Mouse (Mus musculus) lung, adult 2 months (tissue): ENCODE measurements around the gene Qrich1. TPM values are rescaled to one million over a fixed set of nuclear protein-coding genes. Genes with fewer than 3 reads are reported as not detected.

Experiments
- DNase-seq: peaks from one replicate; pipeline ENCODE4 v3.0.0; 2022
- H3K4me1 ChIP-seq: fragments of 200-500 bp; 2 replicates; pipeline ENCODE4 v1.6.1; 2011; ENCODE audit warnings: low read length; ENCODE audit not compliant: control insufficient read depth, insufficient read depth
- H3K4me3 ChIP-seq: fragments of 200-500 bp; replicated peaks from 2 replicates; pipeline ENCODE3; 2011; ENCODE audit warnings: low read depth, mild to moderate bottlenecking, control low read depth, low read length; ENCODE audit errors: extremely low read depth
- CTCF ChIP-seq: fragments of 200-500 bp; IDR thresholded peaks from 2 replicates; pipeline ENCODE4 v1.5.1; 2011; ENCODE audit warnings: mild to moderate bottlenecking, low read length, control low read depth; ENCODE audit not compliant: insufficient read depth
- POLR2A ChIP-seq: fragments of 200-500 bp; IDR thresholded peaks from 2 replicates; pipeline ENCODE4 v1.6.1; 2011; ENCODE audit warnings: low read depth, mild to moderate bottlenecking, control low read depth, low read length, borderline replicate concordance; ENCODE audit errors: extremely low read depth
- WGBS: fragments of 180-500 bp; shearing (Covaris S2); methylation state at CpG from one replicate; pipeline ENCODE4 v1.1.7; 2018; 5-methylcytosine and 5-hydroxymethylcytosine counted together
- polyA plus RNA-seq: library from polyadenylated mRNA; depleted of rRNA; stranded (reverse); fragments of >200 nt; gene quantifications from 2 replicates; pipeline ENCODE4 v1.2.3, GENCODE M21; 2012

Gene Qrich1
- polyA plus RNA-seq, 1 experiment: 64.4 TPM

GRCm38 (mm10) chr9:108570207-108570896 lies 53.7 kb downstream of the Qrich1 start:
- WGBS: under 1% methylated on average over 40 of the region's 40 CpGs
- DNase-seq: peak; percentile 75

GRCm38 (mm10) chr9:108571401-108571973 lies 54.9 kb downstream of the Qrich1 start:
- DNase-seq: no peak
- Histone ChIP-seq H3K4me1 (0 out of 2 replicates have a peak, but pooled peaks cover 4% of the 10 kb centered on the region), H3K4me3 (no peak overlapping the region)
- WGBS: 95% methylated on average over 16 of the region's 16 CpGs
- no peak for TF ChIP-seq CTCF

More at GRCm38 (mm10) chr9:108570207-108570896, 53.7 kb downstream of the Qrich1 start:
- TF ChIP-seq POLR2A (no peak), CTCF (peak; percentile 76)
- Histone ChIP-seq H3K4me1 (0 out of 2 replicates have a peak, but pooled peaks cover 4% of the 10 kb centered on the region), H3K4me3 (peak overlapping the region; percentile 49)

GRCm38 (mm10) chr9:108572321-108572720 lies 55.7 kb downstream of the Qrich1 start:
- DNase-seq: no peak
- no peak overlapping the region for H3K4me3 ChIP-seq
- WGBS: 76% methylated on average over 10 of the region's 10 CpGs

DNA sequence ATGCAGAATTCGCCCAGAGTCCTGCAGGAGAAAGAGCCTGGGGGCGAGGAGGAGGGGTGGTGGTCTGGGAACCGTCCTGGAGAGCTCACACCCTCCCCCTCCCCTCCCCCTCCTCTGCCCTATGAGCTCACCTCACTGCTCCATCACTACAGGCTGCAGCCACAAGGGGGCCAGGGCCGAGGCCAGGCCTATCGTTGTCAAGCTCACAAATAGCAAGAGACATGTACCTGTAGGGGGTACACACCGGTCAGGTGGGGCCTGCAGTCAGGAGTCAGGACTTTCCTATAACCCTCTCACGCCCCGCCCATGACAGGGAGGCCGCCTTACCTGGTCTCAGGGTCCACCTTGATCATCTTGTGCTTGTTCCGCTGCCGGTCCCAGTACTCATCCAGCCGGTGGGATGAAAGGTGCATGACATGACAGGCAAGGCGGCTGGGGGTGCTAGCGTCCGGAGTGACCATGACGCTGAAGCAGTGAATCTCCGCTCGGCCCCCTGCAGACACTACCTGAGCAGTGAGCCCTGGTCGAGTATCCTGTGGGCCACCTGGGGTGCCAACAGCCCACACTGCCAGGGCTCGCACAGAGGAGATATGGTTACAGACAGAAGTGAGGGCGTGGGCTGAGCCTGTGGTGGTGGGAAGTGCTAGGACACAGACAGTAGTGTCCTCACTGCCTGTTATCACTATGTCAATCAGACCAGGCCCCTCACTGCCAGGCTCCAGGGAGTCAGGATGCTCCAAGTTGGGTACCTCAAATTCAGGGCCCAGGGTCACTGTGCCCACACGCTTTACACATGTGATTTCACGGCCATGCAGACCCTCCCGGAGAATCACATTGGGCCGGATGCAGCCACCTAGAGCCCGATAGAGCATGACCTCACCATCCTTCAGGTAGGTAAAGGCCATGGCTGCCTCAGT lies 57.4 kb downstream of the Qrich1 start:
- no peak overlapping the region for H3K4me3 ChIP-seq
- WGBS: 62% methylated on average over 26 of the region's 26 CpGs
- H3K4me1 ChIP-seq: peaks cover 3% of the 10 kb centered on the region
- no peak for DNase-seq
- TF ChIP-seq CTCF (0 out of 2 replicates have a peak, but pooled peaks have one; percentile 14), POLR2A (no peak)

More at GRCm38 (mm10) chr9:108572321-108572720, 55.7 kb downstream of the Qrich1 start:
- H3K4me1 ChIP-seq: 0 out of 2 replicates have a peak, but pooled peaks cover 4% of the 10 kb centered on the region
- TF ChIP-seq POLR2A (no peak), CTCF (no peak)

DNA sequence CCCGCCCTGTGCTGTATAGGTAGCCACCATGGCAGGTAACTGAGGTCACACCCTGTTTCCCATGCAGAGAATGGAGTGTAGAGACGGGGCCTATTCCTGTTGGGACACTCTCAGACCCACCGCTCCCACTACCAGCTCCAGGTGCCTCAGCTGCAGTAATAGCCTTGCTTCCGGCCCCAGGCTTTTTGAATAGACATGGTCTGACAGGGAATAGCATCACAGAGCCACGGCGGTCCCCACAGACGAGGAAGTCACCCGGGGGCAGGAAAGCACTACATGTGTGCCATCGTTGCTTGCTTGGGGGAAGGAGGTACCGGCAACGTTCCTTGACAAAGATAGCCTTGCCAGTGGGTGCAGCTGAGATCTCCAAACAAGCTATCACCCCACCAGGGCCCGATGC lies 58.3 kb downstream of the Qrich1 start:
- TF ChIP-seq CTCF (no peak), POLR2A (no peak)
- Histone ChIP-seq H3K4me3 (no peak overlapping the region), H3K4me1 (peaks cover 4% of the 10 kb centered on the region)
- 87% methylated on average over 12 of the region's 12 CpGs for WGBS
- DNase-seq: no peak

GRCm38 (mm10) chr9:108575321-108576297 lies 59.0 kb downstream of the Qrich1 start:
- Histone ChIP-seq H3K4me3 (no peak overlapping the region), H3K4me1 (peaks cover 4% of the 10 kb centered on the region)
- no peak for DNase-seq
- TF ChIP-seq CTCF (no peak), POLR2A (no peak)
- 82% methylated on average over 37 of the region's 37 CpGs for WGBS

DNA sequence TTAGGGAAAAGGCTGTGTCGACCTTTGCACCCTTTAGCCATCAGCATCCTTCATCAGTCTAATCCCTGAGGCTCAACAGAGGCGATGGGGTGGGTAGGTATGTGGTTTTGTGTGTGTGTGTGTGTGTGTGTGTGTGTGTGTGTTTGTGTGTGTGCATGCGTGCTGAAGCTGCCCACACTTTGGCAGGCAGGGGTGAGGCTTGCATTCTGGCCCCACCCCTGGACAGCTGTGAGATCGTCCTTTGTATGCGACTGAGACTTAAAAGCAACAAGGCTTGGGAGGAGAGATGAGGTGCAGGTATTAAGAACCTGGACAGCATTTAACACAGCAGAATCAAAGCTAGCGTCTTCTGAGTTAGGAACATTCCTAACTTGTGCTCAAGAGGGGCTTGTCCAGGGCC lies 60.4 kb downstream of the Qrich1 start:
- 53% methylated on average over 6 of the region's 6 CpGs for WGBS
- DNase-seq: no peak

DNA sequence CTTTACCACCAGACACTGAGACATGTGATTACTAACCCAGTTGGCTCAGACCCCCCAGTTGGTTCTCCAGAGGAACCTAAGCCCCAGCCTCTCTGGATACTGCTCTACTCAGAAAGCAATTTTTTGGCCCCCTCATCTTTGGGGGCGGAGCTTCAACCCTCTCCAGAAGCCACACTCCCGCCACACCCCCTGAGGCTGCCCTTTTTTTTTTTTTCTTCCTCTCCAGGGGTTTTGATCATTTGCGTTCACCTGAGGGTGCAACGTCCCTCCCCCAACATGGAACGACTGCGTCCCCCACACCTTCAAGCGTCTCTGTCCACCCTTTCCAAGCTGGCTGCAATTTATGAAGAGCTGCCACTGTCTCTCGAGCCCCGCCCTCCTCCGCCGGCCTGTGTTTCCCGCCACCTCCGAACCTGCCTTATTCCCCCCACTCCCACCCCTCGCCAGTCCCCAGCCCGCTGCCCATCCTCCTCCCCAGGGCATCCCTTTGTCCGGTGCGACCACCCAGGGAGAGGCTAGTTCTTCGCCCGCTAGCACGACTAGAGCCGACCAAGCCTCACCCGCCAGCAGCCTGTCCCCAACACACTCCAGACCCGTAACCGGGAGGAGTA lies 61.4 kb downstream of the Qrich1 start:
- DNase-seq: peak; percentile 56
- WGBS: under 1% methylated on average over 24 of the region's 24 CpGs
- H3K4me3 ChIP-seq: peak overlapping the region; percentile 81
- H3K4me1 ChIP-seq: peaks cover 4% of the 10 kb centered on the region
- TF ChIP-seq CTCF: no peak
- no peak for TF ChIP-seq POLR2A

More for the DNA sequence above, 60.4 kb downstream of the Qrich1 start:
- peaks cover 4% of the 10 kb centered on the region for H3K4me1 ChIP-seq
- H3K4me3 ChIP-seq: no peak overlapping the region
- no peak for TF ChIP-seq CTCF
